Mouse (Mus musculus) T-helper 2 cell (primary cell): Measurements from ENCODE around the gene Thap2.

Experiments used
- in situ Hi-C: fragments of 300-600 bp; cut with MboI, MseI; formaldehyde crosslinking; loops from one replicate; pipeline ENCODE4 v1.15.1; 2025; ENCODE audit warnings: high pct_unique_total_duplicates

Thap2 gene

DNA sequence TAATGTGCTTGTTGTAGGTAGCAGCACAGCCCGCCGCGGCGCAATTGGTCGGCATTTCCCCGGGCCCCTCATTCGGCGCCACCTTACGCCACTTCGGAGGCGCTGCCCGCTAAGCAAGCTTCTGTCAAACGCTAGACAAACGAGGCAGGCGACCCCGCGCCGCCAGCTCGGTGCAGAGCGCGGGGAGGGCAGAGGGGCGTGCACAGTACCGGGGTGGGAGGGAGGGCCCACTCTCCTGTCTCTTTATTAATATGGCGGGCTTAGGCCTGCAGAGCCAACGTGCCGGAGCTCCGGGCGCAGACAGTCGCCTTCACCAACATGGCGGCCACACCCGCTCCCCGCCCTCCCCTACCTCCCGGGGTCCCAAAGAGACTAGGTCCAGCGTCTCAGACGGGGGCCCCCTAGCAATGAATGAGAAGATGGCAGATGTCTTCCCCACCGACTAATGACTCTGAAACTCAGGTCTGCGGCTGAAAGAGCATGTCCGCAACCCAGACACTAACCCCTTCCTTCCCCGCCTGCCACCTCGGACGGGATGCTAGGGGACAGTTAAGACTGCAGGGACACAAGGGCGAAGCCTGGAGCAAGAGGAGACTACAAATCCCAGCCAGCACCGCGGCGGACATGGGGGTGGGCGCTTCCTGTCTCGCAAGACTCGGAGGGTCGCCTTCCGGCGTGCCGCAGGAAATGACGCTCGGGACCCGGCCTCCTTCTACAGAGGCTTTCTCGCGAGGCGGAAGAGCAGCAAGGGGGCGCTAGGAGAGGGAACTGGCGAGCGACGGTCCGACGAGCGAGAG lies at the start of gene Thap2, which contains the start of gene Zfc3h1:
TSS of gene Thap2 (minus strand) at position 223 of the 797 bp plus-strand sequence.
TSS of gene Zfc3h1 (plus strand) at position 739 of the 797 bp plus-strand sequence.
- in situ Hi-C loops, result loop anchor here (5.0 kb wide), 1 partner anchor 57 kb away; no protein-coding TSS in a partner anchor

- in situ Hi-C loops, result loop anchor here (10.0 kb wide), 1 partner anchor 121 kb away; no protein-coding TSS in a partner anchor
Measured at GRCm38 (mm10) chr10:115425351-115425750, 41.1 kb upstream of the Thap2 start.

GRCm38 (mm10) chr10:115421976-115422375 lies 37.7 kb upstream of the Thap2 start:
- in situ Hi-C loops, result loop anchor here (10.0 kb wide), 1 partner anchor 117 kb away; no protein-coding TSS in a partner anchor

GRCm38 (mm10) chr10:115414056-115414455 lies 29.8 kb upstream of the Thap2 start:
- in situ Hi-C loops, result no loop called here

- in situ Hi-C loops, result no loop called here
Measured at GRCm38 (mm10) chr10:115413496-115413895, 29.3 kb upstream of the Thap2 start.

DNA sequence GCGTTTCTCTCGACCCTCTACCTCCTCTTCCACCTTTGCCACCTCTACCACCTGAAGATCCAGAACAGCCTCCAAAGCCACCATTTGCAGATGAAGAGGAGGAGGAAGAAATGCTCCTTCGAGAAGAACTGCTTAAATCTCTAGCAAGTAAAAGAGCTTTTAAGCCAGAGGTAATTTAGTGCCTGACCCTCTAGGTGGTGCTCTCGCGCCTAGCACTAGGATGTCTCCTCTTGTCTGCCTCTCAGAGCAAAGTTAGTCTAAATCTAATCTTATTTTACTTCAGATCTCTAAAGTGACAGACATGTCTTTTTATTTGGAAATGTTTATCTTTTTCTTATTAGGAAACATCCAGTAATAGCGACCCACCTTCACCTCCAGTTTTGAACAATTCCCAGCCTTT lies 22.1 kb upstream of the Thap2 start:
- in situ Hi-C loops, result no loop called here

- in situ Hi-C loops, result no loop called here
Measured at GRCm38 (mm10) chr10:115391896-115392295, 7.7 kb upstream of the Thap2 start.

DNA sequence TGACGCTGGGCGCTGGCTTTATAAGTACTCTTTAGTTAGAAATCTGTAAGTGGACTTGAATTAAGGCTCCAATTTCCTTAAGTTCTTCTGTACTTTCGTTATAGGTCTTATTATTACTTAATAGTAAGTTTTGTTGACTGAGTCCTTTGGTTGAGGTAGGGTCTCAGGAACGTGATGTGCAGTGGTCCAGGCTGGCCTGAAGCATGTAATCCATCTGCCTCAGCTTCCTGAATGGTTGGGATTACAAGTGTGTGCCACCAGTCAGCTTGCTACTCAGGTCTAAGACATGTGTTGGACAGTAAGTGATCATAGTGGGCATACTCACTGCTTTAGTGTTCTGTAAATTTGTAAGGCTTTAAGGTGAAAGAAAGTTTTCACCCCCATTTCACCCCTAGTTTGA lies 6.8 kb upstream of the Thap2 start:
- in situ Hi-C loops, result no loop called here

- in situ Hi-C loops, result loop anchor here (5.0 kb wide), 1 partner anchor 61 kb away; no protein-coding TSS in a partner anchor
Measured at GRCm38 (mm10) chr10:115387891-115388290, 3.6 kb upstream of the Thap2 start.

DNA sequence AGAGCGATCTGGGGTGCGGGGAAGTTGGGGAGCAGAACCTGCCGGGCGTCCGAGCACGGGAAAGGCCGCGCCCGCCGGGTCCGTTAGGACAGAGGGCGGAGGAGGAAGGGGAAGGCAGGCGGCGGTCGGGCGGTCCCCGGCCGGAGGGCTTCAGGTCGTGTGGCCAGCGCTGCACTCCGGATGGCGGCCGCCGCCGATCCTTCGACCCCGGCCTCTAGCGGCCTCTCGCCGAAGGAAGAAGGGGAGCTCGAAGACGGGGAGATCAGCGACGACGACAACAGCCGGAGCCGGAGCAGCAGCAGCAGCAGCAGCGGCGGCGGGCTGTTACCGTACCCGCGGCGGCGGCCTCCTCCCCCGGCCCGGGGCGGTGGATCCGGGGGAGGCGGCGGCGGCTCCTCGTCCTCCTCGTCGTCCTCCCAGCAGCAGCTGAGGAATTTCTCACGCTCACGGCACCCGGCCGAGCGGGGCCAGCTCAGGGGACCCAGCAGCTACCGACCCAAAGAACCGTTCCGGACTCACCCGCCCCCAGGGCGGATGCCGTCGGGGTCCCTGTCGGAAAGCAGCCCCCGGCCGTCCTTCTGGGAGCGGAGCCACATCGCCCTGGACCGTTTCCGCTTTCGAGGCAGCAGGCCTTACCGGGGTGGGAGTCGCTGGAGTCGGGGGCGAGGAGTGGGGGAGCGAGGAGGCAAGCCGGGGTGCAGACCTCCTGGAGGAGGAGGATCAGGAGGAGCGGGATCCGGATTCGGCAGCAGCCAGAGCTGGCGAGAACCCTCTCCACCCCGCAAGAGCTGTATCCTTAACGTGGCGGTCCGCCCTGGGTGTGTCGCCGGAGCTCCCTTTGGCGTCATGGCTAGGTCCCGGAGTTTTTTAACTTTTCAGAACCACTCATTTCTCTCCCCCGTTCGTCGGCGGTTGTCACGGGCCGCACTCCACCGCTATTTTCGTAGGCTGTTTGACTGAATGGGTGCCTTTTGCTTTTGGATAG lies 1.1 kb upstream of the Thap2 start:
- in situ Hi-C loops, result loop anchor here (5.0 kb wide), 1 partner anchor 58 kb away; no protein-coding TSS in a partner anchor

DNA sequence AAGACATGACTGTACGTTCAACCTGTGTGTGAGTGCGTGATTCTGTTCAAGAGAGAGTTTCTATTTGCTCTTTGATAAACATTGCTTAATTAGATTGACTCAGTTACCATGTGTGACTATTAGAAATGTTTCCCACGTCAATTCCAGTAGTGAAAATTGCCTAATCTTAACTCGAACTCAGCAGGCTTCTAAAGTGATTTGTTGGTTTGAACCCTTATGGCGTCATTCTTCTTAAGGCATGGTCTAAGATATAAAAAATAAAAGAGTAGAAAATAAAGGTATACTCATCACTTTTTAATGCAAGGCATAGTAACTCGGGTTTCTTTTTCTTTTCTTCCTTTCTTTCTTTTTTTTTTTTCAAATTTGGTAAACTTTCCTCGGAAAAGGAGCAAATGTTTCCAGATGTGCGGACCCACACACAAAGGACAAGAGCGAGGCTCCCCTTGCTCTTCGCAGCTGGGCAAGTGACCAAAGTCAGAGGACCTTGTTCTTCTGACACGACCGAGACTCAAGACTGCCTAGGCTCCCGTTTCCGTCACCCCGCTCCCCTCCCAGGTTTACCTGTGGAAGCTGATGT lies 511 bp downstream of the Thap2 start:
- in situ Hi-C loops, result no loop called here

DNA sequence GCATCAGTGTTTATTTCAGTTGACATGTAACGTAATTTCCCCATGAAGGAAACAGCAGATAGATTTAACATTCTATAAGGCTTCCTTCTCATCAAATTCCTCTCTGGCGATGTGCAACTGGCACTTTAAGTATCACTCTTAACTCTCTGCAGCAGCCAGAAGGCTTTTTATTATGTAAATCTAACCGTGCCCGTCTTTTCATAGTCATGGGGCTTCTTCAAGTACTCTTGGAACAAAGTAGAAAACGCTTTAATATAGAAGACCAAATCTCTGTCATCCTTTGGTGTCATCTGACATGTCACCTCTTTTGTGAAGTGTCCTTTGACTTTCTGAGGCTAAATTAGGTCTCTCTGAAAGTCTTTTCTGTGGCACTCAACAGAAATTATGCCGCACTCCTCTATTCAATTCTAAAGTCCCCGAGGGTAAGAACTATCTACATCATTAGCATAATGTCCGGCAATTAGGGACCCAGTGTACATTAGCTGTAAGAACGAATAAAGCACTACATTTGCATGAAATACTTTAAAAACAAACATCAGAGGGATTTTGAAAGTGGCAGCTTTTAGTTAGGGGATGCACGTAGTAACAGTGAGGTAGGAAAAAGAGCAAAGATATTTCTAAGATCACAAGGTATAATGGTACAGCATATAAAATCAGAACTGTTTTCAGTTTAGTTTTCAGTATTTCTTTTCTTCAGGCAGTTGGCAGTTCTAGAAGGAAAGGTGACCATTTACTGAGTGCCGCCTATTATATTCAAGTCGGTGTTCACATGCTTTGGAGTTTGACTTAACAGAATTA lies 1.2 kb downstream of the Thap2 start:
- in situ Hi-C loops, result no loop called here

DNA sequence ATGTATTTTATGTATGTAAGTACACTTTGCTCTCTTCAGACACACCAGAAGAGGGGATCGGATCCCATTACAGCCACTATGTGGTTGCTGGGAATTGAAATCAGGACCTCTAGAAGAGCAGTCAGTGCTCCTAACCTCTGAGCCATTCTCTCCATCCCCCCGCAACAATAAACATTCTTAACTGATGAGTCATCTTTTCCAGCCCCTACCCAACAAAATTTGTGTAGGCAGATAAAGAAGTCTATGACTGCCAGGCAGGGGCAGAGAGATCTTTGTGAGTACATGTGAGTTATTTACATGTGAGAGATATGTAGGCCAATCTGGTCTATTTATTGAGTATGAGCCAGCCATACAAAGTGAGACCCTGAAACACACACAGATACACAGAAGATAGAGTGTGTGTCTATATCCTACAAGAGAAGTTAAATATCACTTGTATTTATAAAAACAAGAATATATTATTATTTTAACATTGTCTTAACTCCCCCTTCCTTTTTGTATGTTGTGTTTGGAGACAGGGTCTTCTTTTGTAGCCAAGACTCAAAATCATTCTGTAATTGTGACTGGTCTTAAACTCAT lies 2.6 kb downstream of the Thap2 start:
- in situ Hi-C loops, result no loop called here

DNA sequence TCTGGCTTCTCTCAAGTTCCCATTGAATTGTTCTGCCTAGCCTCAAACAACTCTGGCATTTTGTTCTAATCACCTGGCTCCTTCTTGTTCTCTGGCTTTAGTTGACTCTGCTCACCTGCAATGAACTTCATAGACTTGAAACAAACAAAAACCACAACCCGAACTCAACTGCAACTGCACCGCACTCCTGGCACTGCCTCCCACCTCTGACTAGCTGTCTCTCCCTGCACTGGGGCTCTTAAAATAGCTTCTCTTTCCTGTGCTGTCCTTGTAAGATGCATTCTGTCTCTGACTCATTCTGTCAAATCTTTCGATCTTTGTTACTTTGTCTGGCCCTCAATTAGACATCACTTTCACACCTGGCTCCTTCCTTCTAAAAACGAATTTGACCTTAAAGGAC lies 21.1 kb downstream of the Thap2 start:
- in situ Hi-C loops, result loop anchor here (5.0 kb wide), 1 partner anchor 41 kb away; no protein-coding TSS in a partner anchor

- in situ Hi-C loops, result loop anchor here (5.0 kb wide), 1 partner anchor 40 kb away; no protein-coding TSS in a partner anchor
Measured at GRCm38 (mm10) chr10:115362623-115362964, 21.6 kb downstream of the Thap2 start.

- in situ Hi-C loops, result loop anchor here (5.0 kb wide), 1 partner anchor 40 kb away; no protein-coding TSS in a partner anchor
Measured at GRCm38 (mm10) chr10:115361840-115362622, 22.2 kb downstream of the Thap2 start, which contains the start of gene Tmem19. Gene Tmem19, minus strand, starts transcription at chr10:115362501.

DNA sequence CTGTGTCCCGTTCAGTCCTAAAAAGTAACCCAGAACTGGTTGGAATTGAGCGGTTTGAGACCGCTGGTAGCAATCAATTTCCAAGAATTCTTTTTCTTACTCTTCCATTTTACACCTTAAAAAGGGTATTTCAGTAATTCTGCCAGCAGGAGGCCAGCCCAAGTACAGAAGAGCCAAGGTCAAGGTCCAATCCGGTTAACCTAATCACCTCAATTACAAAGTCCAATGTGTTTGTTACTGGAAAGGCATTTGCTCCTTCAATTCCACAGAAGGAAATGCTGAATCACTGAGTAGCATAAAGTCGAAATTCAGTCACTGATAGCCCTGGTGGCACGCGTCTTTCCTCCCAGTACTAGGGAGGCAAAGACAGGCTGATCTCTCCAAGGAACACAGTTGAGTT lies 25.2 kb downstream of the Thap2 start:
- in situ Hi-C loops, result no loop called here

DNA sequence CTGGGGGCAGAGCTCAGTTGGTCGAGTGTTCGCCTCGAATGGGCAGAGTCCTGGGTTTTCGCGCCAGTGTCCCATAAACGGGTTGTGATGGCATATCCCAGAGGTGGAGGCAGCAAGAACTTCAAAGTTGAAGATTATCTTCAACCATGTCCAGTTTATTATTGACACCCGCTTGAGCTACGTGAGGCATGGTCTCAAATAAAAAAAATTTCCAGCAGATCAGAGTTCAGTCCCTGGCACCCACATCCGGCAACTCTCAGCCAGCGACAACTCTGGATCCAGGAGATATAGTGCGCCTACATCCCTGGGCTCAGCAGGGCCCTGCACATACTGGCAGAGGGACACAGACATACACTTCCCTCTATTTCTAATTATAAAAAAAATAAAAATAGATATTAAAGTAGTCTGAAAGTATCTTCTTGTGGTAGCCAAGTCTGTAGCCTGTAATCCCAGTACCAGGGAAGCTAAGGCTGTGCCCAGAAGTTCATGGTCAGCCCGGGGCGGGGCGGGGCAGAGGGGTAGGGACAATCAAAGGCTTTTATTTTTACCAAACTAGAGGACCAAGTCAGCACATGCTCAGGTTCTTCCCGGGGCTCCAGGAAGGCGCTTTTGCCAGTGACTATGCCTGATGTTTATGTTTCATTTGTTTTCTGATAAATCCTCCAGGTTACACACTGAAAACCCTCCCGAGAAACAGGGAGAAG lies 25.9 kb downstream of the Thap2 start:
- in situ Hi-C loops, result no loop called here

DNA sequence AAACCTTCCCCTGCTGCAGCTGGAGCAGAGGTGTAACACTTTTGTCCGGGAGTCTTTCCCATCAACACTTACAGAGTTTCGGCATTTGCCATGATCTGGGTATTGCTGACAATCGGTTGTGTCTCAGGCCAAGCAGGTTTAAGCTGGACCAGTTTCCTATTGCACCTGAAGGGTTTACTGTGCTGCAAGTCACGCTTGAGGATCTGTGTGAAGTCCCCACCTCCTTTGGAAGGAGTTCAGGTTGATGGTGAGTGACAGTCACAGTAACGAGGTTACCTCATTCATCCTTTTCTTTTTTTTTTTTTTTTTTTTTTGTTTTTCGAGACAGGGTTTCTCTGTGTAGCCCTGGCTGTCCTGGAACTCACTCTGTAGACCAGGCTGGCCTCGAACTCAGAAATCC lies 28.1 kb downstream of the Thap2 start:
- in situ Hi-C loops, result no loop called here
